Mouse (Mus musculus): ENCODE data around the gene Kcnc3. TPM values are rescaled to one million over a fixed set of nuclear protein-coding genes. Genes with fewer than 3 reads are reported as not detected.
A peak's percentile ranks its signal among the peaks of the same experiment; 100 is the strongest.

Kcnc3 gene
- polyA plus RNA-seq, 1 experiment from 2014 or later: 1.7 TPM

- Histone ChIP-seq H3K4me2 (no peak within 1 kb of the TSS), H3K9me3 (no peaks in the 10 kb centered on the region), H3K4me1 (0 out of 2 replicates have a peak, but pooled peaks cover 5% of the 10 kb centered on the region), H3K9ac (no peak within 1 kb of the TSS), H3K36me3 (replicated peaks) (no peaks in the 10 kb centered on the region), H3K27me3 (0 out of 2 replicates have a peak, but pooled peaks cover 8% of the 10 kb centered on the region), H3K4me3 (replicated peaks) (no peak within 1 kb of the TSS), H3K27ac (no peak within 1 kb of the TSS)
- WGBS: 27% methylated on average over 7 of the region's 7 CpGs
- ATAC-seq (ENCODE audit: low FRiP score): no peak
Measured at GRCm38 (mm10) chr7:44572213-44572701, 18.2 kb upstream of the Kcnc3 start, which contains the start of gene Napsa. TSS of gene Napsa (plus strand) at chr7:44572380.

- Histone ChIP-seq H3K4me3 (replicated peaks) (no peak overlapping the region), H3K36me3 (replicated peaks) (no peaks in the 10 kb centered on the region), H3K27ac (no peak overlapping the region), H3K4me1 (0 out of 2 replicates have a peak, but pooled peaks cover 5% of the 10 kb centered on the region), H3K9ac (no peak overlapping the region), H3K27me3 (0 out of 2 replicates have a peak, but pooled peaks cover 4% of the 10 kb centered on the region), H3K4me2 (no peak overlapping the region), H3K9me3 (no peaks in the 10 kb centered on the region)
- ATAC-seq (ENCODE audit: low FRiP score): no peak
- WGBS: 82% methylated on average over 5 of the region's 5 CpGs
Measured at GRCm38 (mm10) chr7:44572956-44573484, 17.4 kb upstream of the Kcnc3 start.

GRCm38 (mm10) chr7:44576333-44576844, 14.1 kb upstream of the Kcnc3 start:
- Histone ChIP-seq H3K4me3 (replicated peaks) (no peak overlapping the region), H3K27me3 (0 out of 2 replicates have a peak, but pooled peaks cover 10% of the 10 kb centered on the region), H3K4me2 (no peak overlapping the region), H3K9ac (no peak overlapping the region), H3K27ac (no peak overlapping the region), H3K36me3 (replicated peaks) (no peaks in the 10 kb centered on the region), H3K9me3 (0 out of 2 replicates have a peak, but pooled peaks cover 6% of the 10 kb centered on the region), H3K4me1 (0 out of 2 replicates have a peak, but pooled peaks cover 5% of the 10 kb centered on the region)
- no peak for ATAC-seq (ENCODE audit: low FRiP score)
- WGBS: 59% methylated on average over 5 of the region's 5 CpGs

- Histone ChIP-seq H3K27me3 (peaks cover 27% of the 10 kb centered on the region), H3K4me1 (no peaks in the 10 kb centered on the region), H3K4me3 (replicated peaks) (no peak overlapping the region), H3K9me3 (0 out of 2 replicates have a peak, but pooled peaks cover 6% of the 10 kb centered on the region), H3K27ac (no peak overlapping the region), H3K4me2 (no peak overlapping the region), H3K9ac (no peak overlapping the region), H3K36me3 (replicated peaks) (no peaks in the 10 kb centered on the region)
- WGBS: 76% methylated on average over 6 of the region's 6 CpGs
- ATAC-seq (ENCODE audit: low FRiP score): no peak
Measured at GRCm38 (mm10) chr7:44581637-44582036, 8.8 kb upstream of the Kcnc3 start.

GRCm38 (mm10) chr7:44582709-44583108, 7.8 kb upstream of the Kcnc3 start:
- Histone ChIP-seq H3K9ac (no peak overlapping the region), H3K27me3 (peaks cover 35% of the 10 kb centered on the region), H3K36me3 (replicated peaks) (no peaks in the 10 kb centered on the region), H3K4me3 (replicated peaks) (no peak overlapping the region), H3K27ac (no peak overlapping the region), H3K9me3 (0 out of 2 replicates have a peak, but pooled peaks cover 6% of the 10 kb centered on the region), H3K4me1 (peaks cover 8% of the 10 kb centered on the region), H3K4me2 (no peak overlapping the region)
- no peak for ATAC-seq (ENCODE audit: low FRiP score)
- WGBS: 88% methylated on average over 5 of the region's 5 CpGs

GRCm38 (mm10) chr7:44583146-44583545, 7.3 kb upstream of the Kcnc3 start:
- Histone ChIP-seq H3K4me1 (peaks cover 13% of the 10 kb centered on the region), H3K9ac (no peak overlapping the region), H3K27ac (no peak overlapping the region), H3K4me3 (replicated peaks) (no peak overlapping the region), H3K27me3 (peaks cover 40% of the 10 kb centered on the region), H3K9me3 (0 out of 2 replicates have a peak, but pooled peaks cover 6% of the 10 kb centered on the region), H3K36me3 (replicated peaks) (no peaks in the 10 kb centered on the region), H3K4me2 (no peak overlapping the region)
- ATAC-seq (ENCODE audit: low FRiP score): no peak
- WGBS: 94% methylated on average over 1 of the region's 1 CpGs

- Histone ChIP-seq H3K27ac (no peak overlapping the region), H3K27me3 (peaks cover 52% of the 10 kb centered on the region), H3K4me1 (peaks cover 25% of the 10 kb centered on the region), H3K9me3 (no peaks in the 10 kb centered on the region), H3K9ac (no peak overlapping the region), H3K4me3 (replicated peaks) (no peak overlapping the region), H3K36me3 (replicated peaks) (no peaks in the 10 kb centered on the region), H3K4me2 (no peak overlapping the region)
- 95% methylated on average over 4 of the region's 4 CpGs for WGBS
- ATAC-seq (ENCODE audit: low FRiP score): no peak
Measured at GRCm38 (mm10) chr7:44584265-44584804, 6.1 kb upstream of the Kcnc3 start.

- Histone ChIP-seq H3K27ac (no peak overlapping the region), H3K36me3 (replicated peaks) (no peaks in the 10 kb centered on the region), H3K4me3 (replicated peaks) (no peak overlapping the region), H3K4me2 (no peak overlapping the region), H3K27me3 (peaks cover 58% of the 10 kb centered on the region), H3K9ac (no peak overlapping the region), H3K9me3 (no peaks in the 10 kb centered on the region), H3K4me1 (peaks cover 31% of the 10 kb centered on the region)
- 91% methylated on average over 6 of the region's 6 CpGs for WGBS
- ATAC-seq (ENCODE audit: low FRiP score): no peak
Measured at GRCm38 (mm10) chr7:44584921-44585320, 5.5 kb upstream of the Kcnc3 start.

- H3K27ac ChIP-seq: no peak overlapping the region
- no peak overlapping the region for H3K4me3 ChIP-seq (replicated peaks)
- no peaks in the 10 kb centered on the region for H3K9me3 ChIP-seq
- no peak for ATAC-seq (ENCODE audit: low FRiP score)
- H3K9ac ChIP-seq: no peak overlapping the region
- H3K27me3 ChIP-seq: peaks cover 59% of the 10 kb centered on the region
- WGBS: 90% methylated on average over 6 of the region's 6 CpGs
- H3K36me3 ChIP-seq (replicated peaks): no peaks in the 10 kb centered on the region
- peaks cover 37% of the 10 kb centered on the region for H3K4me1 ChIP-seq
- no peak overlapping the region for H3K4me2 ChIP-seq
Measured at GRCm38 (mm10) chr7:44585606-44586005, 4.9 kb upstream of the Kcnc3 start.

GRCm38 (mm10) chr7:44586518-44586917, 3.9 kb upstream of the Kcnc3 start:
- peak overlapping the region; percentile 99 for H3K4me2 ChIP-seq
- WGBS: 10% methylated on average over 19 of the region's 19 CpGs
- H3K27me3 ChIP-seq: peaks cover 59% of the 10 kb centered on the region
- no peaks in the 10 kb centered on the region for H3K9me3 ChIP-seq
- H3K4me1 ChIP-seq: peaks cover 44% of the 10 kb centered on the region
- H3K36me3 ChIP-seq (replicated peaks): no peaks in the 10 kb centered on the region
- H3K27ac ChIP-seq: no peak overlapping the region
- H3K4me3 ChIP-seq (replicated peaks): peak overlapping the region; percentile 43
- peak overlapping the region; percentile 44 for H3K9ac ChIP-seq
- no peak for ATAC-seq (ENCODE audit: low FRiP score)

- peak overlapping the region; percentile 44 for H3K9ac ChIP-seq
- H3K4me1 ChIP-seq: peaks cover 48% of the 10 kb centered on the region
- H3K27ac ChIP-seq: no peak overlapping the region
- H3K4me2 ChIP-seq: peak overlapping the region; percentile 99
- H3K36me3 ChIP-seq (replicated peaks): no peaks in the 10 kb centered on the region
- H3K9me3 ChIP-seq: no peaks in the 10 kb centered on the region
- under 1% methylated on average over 18 of the region's 18 CpGs for WGBS
- peak; percentile 55 for ATAC-seq (ENCODE audit: low FRiP score)
- H3K27me3 ChIP-seq: peaks cover 63% of the 10 kb centered on the region
- peak overlapping the region; percentile 43 for H3K4me3 ChIP-seq (replicated peaks)
Measured at GRCm38 (mm10) chr7:44586930-44587329, 3.5 kb upstream of the Kcnc3 start.

- no peak for ATAC-seq (ENCODE audit: low FRiP score)
- peaks cover 56% of the 10 kb centered on the region for H3K4me1 ChIP-seq
- no peaks in the 10 kb centered on the region for H3K9me3 ChIP-seq
- no peak overlapping the region for H3K27ac ChIP-seq
- H3K36me3 ChIP-seq (replicated peaks): no peaks in the 10 kb centered on the region
- H3K9ac ChIP-seq: no peak overlapping the region
- peaks cover 66% of the 10 kb centered on the region for H3K27me3 ChIP-seq
- peak overlapping the region; percentile 43 for H3K4me3 ChIP-seq (replicated peaks)
- 36% methylated on average over 6 of the region's 6 CpGs for WGBS
- H3K4me2 ChIP-seq: peak overlapping the region; percentile 99
Measured at GRCm38 (mm10) chr7:44587676-44588075, 2.8 kb upstream of the Kcnc3 start.

All from forebrain, embryonic 12.5 days (tissue).